Mouse (Mus musculus) midbrain, postnatal 0 days (tissue): ENCODE measurements around the gene Hdhd5. TPM values are rescaled to one million over a fixed set of nuclear protein-coding genes. Genes with fewer than 3 reads are reported as not detected.

Experiments used
- ATAC-seq: fragments of 200-750 bp; cut with Nextera tagmentation; 2 replicates; pipeline ENCODE4 v1.8.0; 2017; ENCODE audit warnings: moderate number of reproducible peaks, mild to moderate bottlenecking, moderate TSS enrichment, moderate library complexity; ENCODE audit not compliant: low FRiP score
- DNase-seq: peaks from one replicate; pipeline ENCODE4 v3.0.0-alpha.2; 2015; ENCODE audit warnings: low spot score
- H3K27ac ChIP-seq: fragments of 300-500 bp; sonication (generic); 2 replicates; pipeline ENCODE4 v1.5.1; 2014; ENCODE audit warnings: low read depth, mild to moderate bottlenecking, low read length, mixed read lengths
- H3K27me3 ChIP-seq: fragments of 300-500 bp; sonication (generic); 2 replicates; pipeline ENCODE4 v1.6.1; 2014; ENCODE audit warnings: low read length, control low read depth, mixed read lengths; ENCODE audit not compliant: insufficient read depth
- H3K36me3 ChIP-seq: fragments of 300-500 bp; sonication (generic); 2 replicates; pipeline ENCODE4 v1.6.1; 2014; ENCODE audit warnings: low read length, control low read depth, mixed read lengths; ENCODE audit not compliant: insufficient read depth
- H3K4me1 ChIP-seq: fragments of 300-500 bp; sonication (generic); 2 replicates; pipeline ENCODE4 v1.6.1; 2014; ENCODE audit warnings: mild to moderate bottlenecking, control low read depth, antibody characterized with exemption, low read length, mixed read lengths; ENCODE audit not compliant: insufficient read depth
- H3K4me2 ChIP-seq: fragments of 300-500 bp; sonication (generic); 2 replicates; pipeline ENCODE4 v1.6.1; 2014; ENCODE audit warnings: low read depth, mild to moderate bottlenecking, low read length, mixed read lengths; ENCODE audit not compliant: poor library complexity, severe bottlenecking
- H3K4me3 ChIP-seq: fragments of 300-500 bp; sonication (generic); 2 replicates; pipeline ENCODE4 v1.5.1; 2014; ENCODE audit warnings: low read depth, mild to moderate bottlenecking, low read length, moderate library complexity
- H3K9ac ChIP-seq: fragments of 300-500 bp; sonication (generic); replicated peaks from 2 replicates; pipeline ENCODE4 v1.6.1; 2014; ENCODE audit warnings: mild to moderate bottlenecking, low read length, moderate library complexity, mixed read lengths; ENCODE audit not compliant: poor library complexity, severe bottlenecking
- H3K9me3 ChIP-seq: fragments of 300-500 bp; sonication (generic); 2 replicates; pipeline ENCODE4 v1.6.1; 2016; ENCODE audit warnings: low read length, control low read depth
- CTCF ChIP-seq: IDR thresholded peaks from 2 replicates; pipeline ENCODE4 v1.5.1; 2016; ENCODE audit warnings: antibody characterized with exemption, mild to moderate bottlenecking
- WGBS: fragments of 180-500 bp; shearing (Covaris S2); extraction: QIAGEN DNeasy Blood & Tissue Kit; methylation state at CpG from one replicate; pipeline ENCODE4 v1.1.7; 2014; 5-methylcytosine and 5-hydroxymethylcytosine counted together
- polyA plus RNA-seq: library from polyadenylated mRNA; unstranded; fragments of >200 nt; fragmentation: Nextera tagmentation; extraction: Ambion mirVana; gene quantifications from 2 replicates; pipeline ENCODE4 v1.2.1, GENCODE M21; 2015
- total RNA-seq: library from RNA; depleted of rRNA; stranded (reverse); fragments of >200 nt; gene quantifications from 2 replicates; pipeline ENCODE4 v1.2.3, GENCODE M21; 2014

The Hdhd5 gene
- total and polyA plus RNA-seq, 2 experiments from 2014 or later = 16.6 to 39.3 TPM

DNA sequence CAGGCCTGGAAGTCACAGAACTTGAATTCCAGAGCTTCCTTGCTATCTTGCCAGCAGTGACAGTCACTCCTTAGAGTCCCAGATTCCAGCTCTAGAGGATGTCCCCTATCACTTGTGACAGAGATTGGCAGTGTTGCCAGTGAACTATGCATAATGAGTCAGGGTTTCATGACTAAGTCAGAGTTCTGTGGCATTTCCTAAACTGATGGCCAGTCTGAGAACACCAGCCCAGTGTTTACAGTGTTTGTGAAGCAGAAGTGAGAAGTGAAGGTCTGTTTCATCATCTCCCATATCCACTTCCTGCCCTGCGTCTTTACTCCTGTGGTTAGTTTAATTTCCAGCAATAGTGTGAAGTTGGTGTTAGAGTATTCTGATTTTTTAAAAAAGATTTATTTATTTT, 60.5 kb downstream of the Hdhd5 start:
- H3K4me3 ChIP-seq = no peak overlapping the region
- H3K27me3 ChIP-seq = no peaks in the 10 kb centered on the region
- H3K9ac ChIP-seq = no peak overlapping the region
- WGBS = 96% methylated on average over 1 of the region's 1 CpGs
- H3K4me2 ChIP-seq = no peak overlapping the region
- no peak overlapping the region for H3K27ac ChIP-seq
- DNase-seq (no peak), ATAC-seq (no peak)
- H3K36me3 ChIP-seq = no peaks in the 10 kb centered on the region
- no peaks in the 10 kb centered on the region for H3K9me3 ChIP-seq
- peaks cover 5% of the 10 kb centered on the region; the same call in 1 of the 2 replicates for H3K4me1 ChIP-seq
- no peak for TF ChIP-seq CTCF

DNA sequence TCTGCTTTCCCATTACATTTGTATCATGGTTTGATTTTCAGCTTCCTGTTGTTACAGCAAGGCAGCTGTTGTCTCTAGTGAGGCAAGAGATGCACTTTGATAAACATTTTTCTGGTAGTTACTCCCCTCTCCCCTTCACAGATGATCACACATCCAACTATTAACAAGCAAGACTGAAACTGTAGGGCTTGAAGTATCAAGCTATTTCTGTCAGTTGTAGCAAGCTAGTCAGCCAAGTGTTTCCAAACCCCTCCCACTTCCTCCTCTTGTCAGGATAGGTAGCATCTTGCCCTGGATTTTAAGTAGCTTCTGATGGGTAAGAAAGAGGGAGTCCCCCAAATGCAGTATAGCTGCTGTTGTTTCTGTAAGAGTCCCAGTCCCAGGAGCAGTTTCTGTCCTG, 61.3 kb downstream of the Hdhd5 start:
- H3K4me3 ChIP-seq = no peak overlapping the region

DNA sequence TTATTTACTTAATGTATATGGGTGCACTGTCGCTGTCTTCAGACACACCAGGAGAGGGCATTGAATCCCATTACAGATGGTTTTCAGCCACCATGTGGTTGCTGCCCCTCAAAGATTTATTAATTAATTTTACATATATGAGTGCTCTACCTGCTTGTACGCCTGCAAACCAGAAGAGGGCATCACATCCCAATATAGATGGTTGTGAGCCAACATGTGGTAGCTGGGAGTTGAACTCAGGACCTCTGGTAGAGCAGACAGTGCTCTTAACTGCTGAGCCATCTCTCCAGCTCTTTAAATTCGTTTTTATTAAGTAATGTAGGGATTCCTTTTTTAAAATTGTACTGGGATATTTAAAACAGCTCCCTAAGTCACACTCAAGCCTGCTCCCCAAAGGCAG, 61.9 kb downstream of the Hdhd5 start:
- H3K27ac ChIP-seq = no peak overlapping the region
- TF ChIP-seq CTCF = peak; percentile 34; the same call in 1 of the 2 replicates
- DNase-seq (no peak), ATAC-seq (no peak)
- H3K27me3 ChIP-seq = no peaks in the 10 kb centered on the region; the same call in 1 of the 2 replicates
- H3K36me3 ChIP-seq = no peaks in the 10 kb centered on the region
- 78% methylated on average over 3 of the region's 3 CpGs for WGBS
- H3K4me3 ChIP-seq = no peak overlapping the region
- H3K4me2 ChIP-seq = no peak overlapping the region
- no peak overlapping the region for H3K9ac ChIP-seq
- H3K9me3 ChIP-seq = no peaks in the 10 kb centered on the region
- H3K4me1 ChIP-seq = peaks cover 5% of the 10 kb centered on the region; the same call in 1 of the 2 replicates

More for the DNA sequence above, 61.3 kb downstream of the Hdhd5 start:
- no peak for DNase-seq
- TF ChIP-seq CTCF = no peak
- Histone ChIP-seq H3K27me3 (no peaks in the 10 kb centered on the region; the same call in 1 of the 2 replicates), H3K36me3 (no peaks in the 10 kb centered on the region), H3K9ac (no peak overlapping the region), H3K4me1 (peaks cover 5% of the 10 kb centered on the region; the same call in 1 of the 2 replicates), H3K9me3 (no peaks in the 10 kb centered on the region), H3K27ac (no peak overlapping the region), H3K4me2 (no peak overlapping the region)
- no peak for ATAC-seq

DNA sequence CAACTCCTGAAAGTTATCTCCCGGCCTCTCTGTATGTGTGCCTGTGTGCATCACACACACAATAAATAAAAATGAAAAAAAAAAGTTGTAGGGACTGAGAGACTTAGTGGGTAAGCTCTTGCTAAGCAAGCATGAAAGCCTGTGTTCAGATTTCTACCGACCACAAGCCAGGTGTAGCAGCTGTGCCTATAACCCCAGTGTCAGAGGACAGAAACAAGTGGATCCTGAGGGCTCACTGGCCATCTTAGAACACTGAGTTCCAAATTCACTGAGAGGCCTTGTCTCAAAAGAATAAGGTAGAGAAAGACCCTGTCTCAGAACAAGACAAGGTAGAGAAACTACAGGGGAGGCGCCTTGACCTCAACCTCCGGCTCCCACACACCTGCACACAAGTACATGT, 62.9 kb downstream of the Hdhd5 start:
- 95% methylated on average over 4 of the region's 4 CpGs for WGBS
- no peak for TF ChIP-seq CTCF
- ATAC-seq = no peak
- Histone ChIP-seq H3K4me3 (no peak overlapping the region), H3K4me2 (no peak overlapping the region), H3K4me1 (peaks cover 5% of the 10 kb centered on the region; the same call in 1 of the 2 replicates), H3K27me3 (no peaks in the 10 kb centered on the region; the same call in 1 of the 2 replicates), H3K9ac (no peak overlapping the region), H3K27ac (no peak overlapping the region), H3K36me3 (no peaks in the 10 kb centered on the region), H3K9me3 (no peaks in the 10 kb centered on the region)
- no peak for DNase-seq

DNA sequence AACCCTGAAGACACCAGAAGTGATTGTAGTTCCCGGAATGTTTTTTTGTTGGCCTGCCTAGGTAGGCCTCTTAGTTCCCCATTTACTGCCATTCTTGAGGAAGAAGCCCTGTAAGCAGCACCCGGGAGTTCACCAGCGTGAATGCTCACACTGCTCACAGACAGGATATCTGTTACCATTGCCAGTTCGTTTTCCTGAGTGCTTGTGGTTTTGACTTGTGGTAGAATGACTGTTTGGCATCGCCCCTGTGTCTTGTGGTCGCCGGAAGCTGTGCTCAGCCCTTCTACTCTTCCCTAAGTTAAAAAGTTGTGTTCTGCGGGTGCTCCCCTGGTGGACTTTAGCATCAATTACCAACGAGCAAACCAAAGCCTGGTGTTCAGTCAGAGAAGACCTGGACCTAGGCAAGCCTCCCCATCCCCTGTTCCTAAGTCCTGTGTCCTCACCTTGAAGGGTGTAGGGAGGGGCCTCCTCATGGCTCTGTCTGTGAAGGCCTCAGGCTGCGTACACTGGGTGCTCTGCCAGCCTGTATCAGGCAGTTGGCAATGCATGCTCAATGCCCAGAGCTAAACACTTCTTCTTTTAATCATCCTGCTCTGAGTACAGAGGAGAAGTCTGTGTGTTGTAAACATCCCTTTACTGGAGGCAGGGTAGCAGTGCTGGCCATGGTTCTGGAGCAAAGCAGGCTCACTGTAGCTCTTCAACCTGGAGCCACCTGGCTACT, 64.3 kb downstream of the Hdhd5 start:
- Histone ChIP-seq H3K27ac (no peak overlapping the region), H3K4me1 (no peaks in the 10 kb centered on the region), H3K4me2 (no peak overlapping the region), H3K4me3 (no peak overlapping the region), H3K9ac (no peak overlapping the region), H3K27me3 (peaks cover 7% of the 10 kb centered on the region; the same call in 1 of the 2 replicates), H3K9me3 (no peaks in the 10 kb centered on the region), H3K36me3 (no peaks in the 10 kb centered on the region)
- DNase-seq (no peak), ATAC-seq (no peak)
- no peak for TF ChIP-seq CTCF
- 79% methylated on average over 10 of the region's 10 CpGs for WGBS

DNA sequence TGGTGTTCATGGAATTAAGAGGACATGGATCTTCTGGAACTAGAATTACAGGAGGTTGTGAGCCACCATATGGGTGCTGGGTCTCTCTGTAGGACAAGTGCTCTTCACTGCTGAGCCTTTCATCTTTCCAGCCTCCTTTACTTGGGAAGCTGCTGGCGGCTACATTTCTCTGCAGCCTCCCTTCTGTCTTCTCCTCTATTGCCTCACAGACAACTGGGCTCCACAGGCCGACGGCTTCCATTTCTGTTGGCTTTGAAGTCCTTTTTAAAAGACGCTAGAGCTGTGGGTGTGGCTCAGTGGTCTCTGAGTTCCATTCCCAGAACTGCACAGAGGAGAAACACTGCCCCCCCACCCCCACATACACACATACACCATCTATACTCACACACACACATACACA, 65.7 kb downstream of the Hdhd5 start:
- Histone ChIP-seq H3K4me3 (no peak overlapping the region), H3K9me3 (no peaks in the 10 kb centered on the region), H3K4me1 (no peaks in the 10 kb centered on the region), H3K27ac (no peak overlapping the region), H3K9ac (no peak overlapping the region), H3K36me3 (no peaks in the 10 kb centered on the region), H3K4me2 (no peak overlapping the region), H3K27me3 (peaks cover 15% of the 10 kb centered on the region)
- no peak for TF ChIP-seq CTCF
- ATAC-seq (no peak), DNase-seq (no peak)
- WGBS = 41% methylated on average over 4 of the region's 4 CpGs
